Mouse (Mus musculus): Measurements from ENCODE around the gene Thrsp.

DNA sequence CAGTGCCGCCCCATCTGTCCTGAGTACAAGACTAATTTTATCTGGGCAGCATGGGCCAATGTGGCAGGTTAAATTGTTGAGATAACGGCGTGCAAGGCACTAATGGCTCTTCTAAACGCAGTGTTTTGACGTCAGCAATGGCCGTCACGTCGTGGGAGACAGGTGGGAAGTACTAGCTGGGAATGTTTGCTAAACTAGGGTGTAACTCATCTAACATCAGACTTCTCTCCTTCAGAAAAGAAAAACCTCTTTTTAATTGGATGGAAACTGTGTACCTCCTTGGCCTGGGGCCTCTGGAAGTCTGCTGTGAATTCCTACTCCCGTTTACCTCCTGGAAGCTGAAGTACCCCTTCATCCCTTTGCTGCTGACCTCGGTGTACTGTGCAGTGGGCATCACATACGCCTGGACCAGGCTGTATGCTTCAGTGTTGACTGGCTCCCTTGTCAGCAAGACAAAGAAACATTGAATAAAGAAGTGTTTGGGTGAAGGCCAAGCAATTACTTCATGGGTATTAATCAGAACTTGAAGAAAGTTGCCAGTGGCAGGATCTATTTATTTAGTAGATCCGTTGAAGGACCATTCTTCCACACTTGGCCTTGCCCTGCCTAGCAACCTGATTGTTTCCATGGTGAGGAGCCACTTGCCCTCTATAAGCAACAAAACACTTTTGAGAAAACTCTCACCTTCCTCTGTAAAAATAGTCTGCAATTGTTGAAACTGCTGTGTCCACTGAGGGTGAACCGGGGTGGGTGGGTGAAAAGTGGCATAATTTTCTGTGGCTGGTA is 26.0 kb downstream of the Thrsp start:
- TF ChIP-seq CTCF (conservative IDR thresholded peaks at IDR 0.05; ENCODE audit: low read length) (no peak), NANOG (IDR thresholded peaks at IDR 0.05; ENCODE audit: borderline replicate concordance, low read length) (no peak)

All from E14TG2a.4 (cell line).